Mouse (Mus musculus) small intestine, adult 2 months (tissue): ENCODE data around the gene Kmt5c. TPM values are rescaled to one million over a fixed set of nuclear protein-coding genes. Genes with fewer than 3 reads are reported as not detected.
"Not testable (repeated sequence)": the region's sequence is repeated elsewhere in the genome, so short reads cannot be mapped to it uniquely, and the experiment has no call there.

Experiments
- H3K27ac ChIP-seq: fragments of 200-500 bp; 2 replicates; pipeline ENCODE4 v1.5.1; 2012; ENCODE audit warnings: low read depth, low read length, control low read depth, inconsistent platforms; ENCODE audit not compliant: insufficient read depth
- H3K27me3 ChIP-seq: fragments of 200-500 bp; 2 replicates; pipeline ENCODE4 v1.6.1; 2012; ENCODE audit warnings: mild to moderate bottlenecking, moderate library complexity, low read length, inconsistent platforms; ENCODE audit not compliant: control insufficient read depth, insufficient read depth
- H3K36me3 ChIP-seq: fragments of 200-500 bp; 2 replicates; pipeline ENCODE4 v1.6.1; 2012; ENCODE audit warnings: mild to moderate bottlenecking, low read length, control low read depth, inconsistent platforms; ENCODE audit not compliant: control insufficient read depth, insufficient read depth
- H3K4me1 ChIP-seq: fragments of 200-500 bp; 2 replicates; pipeline ENCODE4 v1.6.1; 2012; ENCODE audit warnings: low read length, inconsistent platforms, mixed read lengths; ENCODE audit not compliant: control insufficient read depth, insufficient read depth, insufficient read length
- H3K4me3 ChIP-seq: fragments of 200-500 bp; 2 replicates; pipeline ENCODE4 v1.5.1; 2012; ENCODE audit warnings: low read depth, mild to moderate bottlenecking, control low read depth, inconsistent platforms, low read length, moderate library complexity
- CTCF ChIP-seq: fragments of 200-500 bp; IDR thresholded peaks from 2 replicates; pipeline ENCODE4 v1.5.1; 2012; ENCODE audit warnings: low read depth, mild to moderate bottlenecking, control low read depth, inconsistent platforms, low read length, moderate library complexity, mixed read lengths; ENCODE audit not compliant: insufficient replicate concordance, insufficient read length; ENCODE audit errors: extremely low read depth
- POLR2A ChIP-seq: fragments of 200-500 bp; IDR thresholded peaks from 2 replicates; pipeline ENCODE4 v1.6.1; 2012; ENCODE audit warnings: low read depth, mild to moderate bottlenecking, control low read depth, inconsistent platforms, low read length, moderate library complexity
- WGBS: fragments of 180-500 bp; shearing (Covaris S2); methylation state at CpG from one replicate; pipeline ENCODE4 v1.1.7; 2018; 5-methylcytosine and 5-hydroxymethylcytosine counted together
- polyA plus RNA-seq: library from polyadenylated mRNA; depleted of rRNA; stranded (reverse); fragments of >200 nt; gene quantifications from 2 replicates; pipeline ENCODE4 v1.2.3, GENCODE M21; 2012; rRNA removed

Kmt5c gene
- polyA plus RNA-seq, 1 experiment = 254 TPM

DNA sequence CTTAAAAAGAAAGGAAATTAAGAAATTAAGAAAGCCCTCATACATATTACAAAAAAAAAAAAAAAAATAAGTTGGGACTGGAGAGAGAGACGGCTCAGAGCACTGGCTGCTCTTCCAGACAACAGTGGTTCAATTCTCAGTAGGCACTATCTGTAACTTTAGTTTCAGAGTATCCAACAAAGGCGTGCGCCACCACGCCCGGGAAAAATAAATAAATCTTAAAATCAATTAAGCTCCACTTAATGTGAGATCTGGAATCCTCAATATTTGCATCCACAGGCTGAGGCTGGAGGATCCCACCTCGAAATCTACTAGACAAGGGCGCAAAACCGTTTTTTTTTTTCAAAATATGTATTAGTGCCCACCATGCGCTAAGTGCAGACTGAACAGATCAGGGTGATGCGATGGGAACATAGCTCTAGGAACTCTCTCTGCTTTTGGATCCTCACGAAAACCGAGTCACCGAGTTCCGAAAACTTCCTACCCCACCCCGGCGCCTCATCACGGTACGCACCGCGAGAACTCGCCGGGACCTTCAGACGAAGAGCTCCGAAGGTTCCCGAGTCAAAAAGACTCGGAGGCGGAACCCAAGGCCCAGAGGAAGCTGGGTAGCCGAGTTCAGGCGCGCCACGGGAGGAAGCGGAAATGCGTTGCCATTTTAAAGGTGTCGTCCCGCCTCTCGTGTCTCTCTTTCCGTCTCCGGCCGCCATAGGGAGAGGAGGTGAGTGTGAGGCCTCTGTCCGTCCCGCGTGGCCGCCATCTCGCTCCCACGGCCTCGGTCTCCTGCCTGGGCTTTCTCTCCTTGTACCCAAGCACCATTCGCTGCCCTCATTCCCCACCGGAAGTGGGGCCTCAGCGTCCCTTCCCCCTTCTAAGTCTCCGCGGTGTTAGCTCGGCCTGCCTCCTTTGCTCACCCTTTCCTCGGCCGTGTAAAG lies 52.6 kb downstream of the Kmt5c start, which contains the start of gene Rpl28:
TSS of gene Rpl28 (plus strand) at position 597 of the 935 bp plus-strand sequence.
- TF ChIP-seq POLR2A (peak; percentile 85; the same call in 1 of the 2 replicates), CTCF (no peak)
- no peaks in the 10 kb centered on the region for H3K27me3 ChIP-seq
- H3K4me3 ChIP-seq = peak within 1 kb of the TSS; percentile 88
- under 1% methylated on average over 54 of the region's 54 CpGs for WGBS
- H3K4me1 ChIP-seq = peaks cover 7% of the 10 kb centered on the region; the same call in 1 of the 2 replicates
- peaks cover 20% of the 10 kb centered on the region for H3K36me3 ChIP-seq
- peak within 1 kb of the TSS; percentile 97 for H3K27ac ChIP-seq

DNA sequence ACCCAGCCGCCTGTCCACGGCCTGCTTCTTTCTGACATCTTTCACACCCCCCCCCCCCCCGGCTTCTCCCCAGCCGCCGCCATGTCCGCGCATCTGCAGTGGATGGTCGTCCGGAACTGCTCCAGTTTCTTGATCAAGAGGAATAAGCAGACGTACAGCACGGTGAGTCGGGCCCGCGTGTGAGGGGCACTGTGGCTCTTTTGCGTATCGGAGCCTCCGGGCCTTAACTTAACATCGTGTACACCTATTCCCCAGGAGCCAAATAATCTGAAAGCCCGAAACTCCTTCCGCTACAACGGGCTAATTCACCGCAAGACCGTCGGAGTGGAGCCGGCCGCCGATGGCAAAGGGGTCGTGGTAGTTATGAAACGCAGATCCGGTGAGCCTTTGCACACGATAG lies 53.3 kb downstream of the Kmt5c start:
- H3K27ac ChIP-seq = peak overlapping the region; percentile 90; the same call in 1 of the 2 replicates
- under 1% methylated on average over 31 of the region's 31 CpGs for WGBS
- H3K36me3 ChIP-seq = peaks cover 20% of the 10 kb centered on the region
- not testable (repeated sequence) for H3K4me1 ChIP-seq, H3K27me3 ChIP-seq
- peak overlapping the region; percentile 88 for H3K4me3 ChIP-seq

GRCm38 (mm10) chr7:4793674-4794073 lies 53.8 kb downstream of the Kmt5c start:
- WGBS = 27% methylated on average over 4 of the region's 4 CpGs
- Histone ChIP-seq H3K4me1 (peaks cover 7% of the 10 kb centered on the region; the same call in 1 of the 2 replicates), H3K36me3 (peaks cover 20% of the 10 kb centered on the region), H3K27ac (0 out of 2 replicates have a peak overlapping the region, but pooled peaks have one; percentile 25), H3K27me3 (no peaks in the 10 kb centered on the region), H3K4me3 (peak overlapping the region; percentile 88)
- TF ChIP-seq POLR2A = no peak

GRCm38 (mm10) chr7:4794631-4795168 lies 54.8 kb downstream of the Kmt5c start:
- H3K27ac ChIP-seq = 0 out of 2 replicates have a peak overlapping the region, but pooled peaks have one; percentile 6
- WGBS = 59% methylated on average over 3 of the region's 3 CpGs
- H3K4me3 ChIP-seq = no peak overlapping the region
- TF ChIP-seq POLR2A (no peak), CTCF (no peak)
- peaks cover 20% of the 10 kb centered on the region for H3K36me3 ChIP-seq
- peaks cover 5% of the 10 kb centered on the region; the same call in 1 of the 2 replicates for H3K4me1 ChIP-seq
- no peaks in the 10 kb centered on the region for H3K27me3 ChIP-seq

DNA sequence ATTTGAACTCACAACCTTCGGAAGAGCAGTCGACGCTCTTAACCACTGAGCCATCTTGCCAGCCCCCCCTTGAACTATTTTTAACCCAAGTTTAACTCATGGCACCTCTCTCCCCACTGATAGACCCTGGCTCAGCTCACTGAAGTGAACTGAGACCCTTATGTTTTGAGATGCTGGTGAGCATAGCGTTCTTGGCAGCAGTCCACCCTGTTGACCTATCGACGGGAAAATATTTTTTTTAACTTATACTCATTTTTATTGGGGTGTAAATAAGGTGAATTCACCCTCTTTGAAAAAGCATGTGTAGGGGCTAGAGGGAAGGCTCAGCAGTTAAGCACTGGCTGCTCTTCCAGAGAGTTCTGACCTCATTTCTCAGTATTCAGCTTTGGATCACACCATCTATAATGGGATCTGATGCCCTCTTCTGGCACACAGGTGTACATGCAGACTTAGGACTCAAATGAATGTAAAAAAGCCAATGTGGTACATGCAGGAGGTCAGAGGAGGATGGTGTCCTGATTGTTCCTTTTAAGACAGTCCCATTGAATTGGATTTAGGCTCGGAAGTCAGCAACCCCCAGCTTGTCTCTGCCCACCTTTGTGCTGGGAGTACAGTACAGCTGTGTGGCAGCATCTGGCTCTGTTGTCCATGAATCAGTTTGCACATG lies 56.0 kb downstream of the Kmt5c start:
- 57% methylated on average over 7 of the region's 7 CpGs for WGBS

More for the DNA sequence above, 56.0 kb downstream of the Kmt5c start:
- H3K4me1 ChIP-seq = no peaks in the 10 kb centered on the region
- H3K36me3 ChIP-seq = peaks cover 20% of the 10 kb centered on the region
- H3K4me3 ChIP-seq = no peak overlapping the region
- TF ChIP-seq POLR2A (no peak), CTCF (peak; percentile 7; the same call in 1 of the 2 replicates)
- no peaks in the 10 kb centered on the region for H3K27me3 ChIP-seq
- no peak overlapping the region for H3K27ac ChIP-seq

Other genes with a start within 250 kb of the Kmt5c start
- 58.0 and 59.2 TPM in 2 replicates for gene Ppp1r12c, start 238.4 kb upstream of the Kmt5c start, polyA plus RNA-seq
- 0.22 and 0.58 TPM in 2 replicates for gene Tnnt1, start 223.7 kb upstream of the Kmt5c start, polyA plus RNA-seq
- 0.43 and 1.4 TPM in 2 replicates for gene Tnni3, start 215.9 kb upstream of the Kmt5c start, polyA plus RNA-seq
- gene Dnaaf3, start 207.7 kb upstream of the Kmt5c start, polyA plus RNA-seq = 1.1 and 1.9 TPM in 2 replicates
- gene Syt5, start 192.6 kb upstream of the Kmt5c start, polyA plus RNA-seq = 4.6 and 9.4 TPM in 2 replicates
- 52.0 and 151 TPM in 2 replicates for gene Ptprh, start 136.1 kb upstream of the Kmt5c start, polyA plus RNA-seq
- gene Tmem86b, start 108.7 kb upstream of the Kmt5c start, polyA plus RNA-seq = 65.5 and 261 TPM in 2 replicates
- gene Ppp6r1, start 81.1 kb upstream of the Kmt5c start, polyA plus RNA-seq = 69.9 and 142 TPM in 2 replicates
- gene Hspbp1, start 55.0 kb upstream of the Kmt5c start, polyA plus RNA-seq = 23.4 and 29.0 TPM in 2 replicates
- gene Brsk1, start 49.5 kb upstream of the Kmt5c start, polyA plus RNA-seq = 1.6 and 1.9 TPM in 2 replicates
- 44.4 and 122 TPM in 2 replicates for gene Tmem150b, start 14.9 kb upstream of the Kmt5c start, polyA plus RNA-seq
- 5.7 and 45.8 TPM in 2 replicates for gene Cox6b2, start 13.0 kb downstream of the Kmt5c start, polyA plus RNA-seq
- gene Fam71e2, start 31.2 kb downstream of the Kmt5c start, polyA plus RNA-seq = not detected in 2 replicates
- gene Il11, start 42.7 kb downstream of the Kmt5c start, polyA plus RNA-seq = 0.25 and 0.32 TPM in 2 replicates
- gene Tmem190, start 42.8 kb downstream of the Kmt5c start, polyA plus RNA-seq = not detected in 2 replicates
- gene Tmem238, start 49.5 kb downstream of the Kmt5c start, polyA plus RNA-seq = 225 and 544 TPM in 2 replicates
- gene Rpl28, start 52.8 kb downstream of the Kmt5c start, polyA plus RNA-seq = 141 and 355 TPM in 2 replicates
- gene Ube2s, start 72.5 kb downstream of the Kmt5c start, polyA plus RNA-seq = 78.5 and 131 TPM in 2 replicates
- 0.48 and 0.83 TPM in 2 replicates for gene Shisa7, start 104.6 kb downstream of the Kmt5c start, polyA plus RNA-seq
- gene Isoc2b, start 130.1 kb downstream of the Kmt5c start, polyA plus RNA-seq = 12.4 and 18.9 TPM in 2 replicates
- 13.4 and 15.5 TPM in 2 replicates for gene Isoc2a, start 137.0 kb downstream of the Kmt5c start, polyA plus RNA-seq
- gene Gm36210, start 166.4 kb downstream of the Kmt5c start, polyA plus RNA-seq = not detected in 2 replicates
- 15.7 and 41.4 TPM in 2 replicates for gene Zfp628, start 175.1 kb downstream of the Kmt5c start, polyA plus RNA-seq
- 4.3 and 6.2 TPM in 2 replicates for gene Nat14, start 181.9 kb downstream of the Kmt5c start, polyA plus RNA-seq
- 3.3 and 4.5 TPM in 2 replicates for gene Ssc5d, start 185.7 kb downstream of the Kmt5c start, polyA plus RNA-seq
- gene Sbk2, start 224.3 kb downstream of the Kmt5c start, polyA plus RNA-seq = 0.06 and 0.11 TPM in 2 replicates
- gene Sbk3, start 231.1 kb downstream of the Kmt5c start, polyA plus RNA-seq = not detected in 2 replicates